Mouse (Mus musculus) MEL (cell line): ENCODE data around the gene Tex46. TPM values are rescaled to one million over a fixed set of nuclear protein-coding genes. Genes with fewer than 3 reads are reported as not detected.

Experiments
- DNase-seq: peaks from one replicate; pipeline ENCODE4 v3.0.0; 2011; ENCODE audit warnings: low read depth, low spot score
- H3K27ac ChIP-seq: 2 replicates; pipeline ENCODE4 v1.5.1; 2012; ENCODE audit warnings: low read depth, mild to moderate bottlenecking, control low read depth, low read length, moderate library complexity; ENCODE audit not compliant: control insufficient read depth
- H3K27me3 ChIP-seq, 2 experiments: fragments of 150-350 bp in 1 of 2; sonication (generic) in 1 of 2; 2 replicates each; pipeline ENCODE4 v1.6.1; 2012; ENCODE audit warnings: low read length in 2 of 2, mild to moderate bottlenecking in 2 of 2, improper control_type of control experiment in 1 of 2, moderate library complexity in 1 of 2; ENCODE audit not compliant: insufficient read depth in 2 of 2, control insufficient read depth in 1 of 2
- H3K36me3 ChIP-seq, 2 experiments: 2 replicates each; pipeline ENCODE4 v1.6.1; 2012 to 2014; ENCODE audit warnings: low read length in 2 of 2, improper control_type of control experiment in 1 of 2, inconsistent platforms in 1 of 2, mild to moderate bottlenecking in 1 of 2; ENCODE audit not compliant: insufficient read depth in 2 of 2, control insufficient read depth in 1 of 2
- H3K4me1 ChIP-seq, 2 experiments: fragments of 150-350 bp in 1 of 2; sonication (generic) in 1 of 2; 2 replicates each; pipeline ENCODE4 v1.6.1; 2012; ENCODE audit warnings: low read length in 2 of 2, improper control_type of control experiment in 1 of 2, mild to moderate bottlenecking in 1 of 2; ENCODE audit not compliant: insufficient read depth in 2 of 2, control insufficient read depth in 1 of 2
- H3K4me3 ChIP-seq, 2 experiments: fragments of 150-350 bp in 1 of 2; sonication (generic) in 1 of 2; 2 replicates each; pipeline ENCODE4 v1.5.1; 2012; ENCODE audit warnings: low read depth in 2 of 2, low read length in 2 of 2, mild to moderate bottlenecking in 2 of 2, moderate library complexity in 2 of 2, control low read depth in 1 of 2, improper control_type of control experiment in 1 of 2; ENCODE audit not compliant: control insufficient read depth in 1 of 2, insufficient read depth in 1 of 2
- H3K79me2 ChIP-seq: 2 replicates; pipeline ENCODE4 v1.6.1; 2012; ENCODE audit warnings: mild to moderate bottlenecking, low read length, moderate library complexity; ENCODE audit not compliant: control insufficient read depth, poor library complexity, insufficient read depth
- H3K9ac ChIP-seq: 2 replicates; pipeline ENCODE4 v1.6.1; 2012; ENCODE audit warnings: low read depth, mild to moderate bottlenecking, control low read depth, low read length, moderate library complexity; ENCODE audit not compliant: control insufficient read depth, poor library complexity, severe bottlenecking
- H3K9me3 ChIP-seq: fragments of 150-350 bp; sonication (generic); replicated peaks from 2 replicates; pipeline ENCODE4 v1.6.1; 2012; ENCODE audit warnings: mild to moderate bottlenecking, low read length, improper control_type of control experiment, moderate library complexity; ENCODE audit not compliant: insufficient read depth
- BHLHE40 ChIP-seq: IDR thresholded peaks from 2 replicates; pipeline ENCODE4 v1.6.1; 2012; ENCODE audit warnings: low read depth, mild to moderate bottlenecking, inconsistent platforms, low read length, improper control_type of control experiment, borderline replicate concordance
- CHD1 ChIP-seq: IDR thresholded peaks from 2 replicates; pipeline ENCODE4 v1.6.1; 2012; ENCODE audit warnings: low read depth, mild to moderate bottlenecking, inconsistent platforms, low read length, improper control_type of control experiment
- CTCF ChIP-seq, 3 experiments: IDR thresholded peaks in 2 of 3; conservative IDR thresholded peaks in 1 of 3; 2 replicates each; pipeline ENCODE4 v1.5.1; 2011 to 2012; ENCODE audit warnings: low read length in 3 of 3, low read depth in 2 of 3, mild to moderate bottlenecking in 2 of 3, improper control_type of control experiment in 1 of 3, inconsistent platforms in 1 of 3, mixed read lengths in 1 of 3, moderate library complexity in 1 of 3; ENCODE audit not compliant: control insufficient read depth in 1 of 3, insufficient read depth in 1 of 3, poor library complexity in 1 of 3, severe bottlenecking in 1 of 3
- EP300 ChIP-seq, 2 experiments: IDR thresholded peaks; 2 replicates each; pipeline ENCODE4 v1.6.1; 2011; ENCODE audit warnings: improper control_type of control experiment in 2 of 2, low read length in 2 of 2, low read depth in 1 of 2, mild to moderate bottlenecking in 1 of 2
- MAZ ChIP-seq: IDR thresholded peaks from 2 replicates; pipeline ENCODE4 v1.6.1; 2012; ENCODE audit warnings: low read depth, mild to moderate bottlenecking, inconsistent platforms, low read length, improper control_type of control experiment
- MYC ChIP-seq: IDR thresholded peaks from 2 replicates; pipeline ENCODE4 v1.6.1; 2011; ENCODE audit warnings: low read depth, mild to moderate bottlenecking, low read length, improper control_type of control experiment, moderate library complexity
- NRF1 ChIP-seq: IDR thresholded peaks from 2 replicates; pipeline ENCODE4 v1.6.1; 2014; ENCODE audit warnings: low read depth, mild to moderate bottlenecking, inconsistent platforms, low read length, improper control_type of control experiment, moderate library complexity; ENCODE audit not compliant: poor library complexity, insufficient read depth, severe bottlenecking
- POLR2AphosphoS2 ChIP-seq: IDR thresholded peaks from 2 replicates; pipeline ENCODE4 v1.6.1; 2011; ENCODE audit warnings: low read length, improper control_type of control experiment
- POLR2AphosphoS5 ChIP-seq: IDR thresholded peaks from 2 replicates; pipeline ENCODE4 v1.6.1; 2012; ENCODE audit warnings: low read depth, borderline replicate concordance, mild to moderate bottlenecking, inconsistent platforms, low read length, moderate library complexity, mixed read lengths
- RAD21 ChIP-seq: IDR thresholded peaks from 2 replicates; pipeline ENCODE4 v1.6.1; 2011; ENCODE audit warnings: mild to moderate bottlenecking, low read depth, low read length, improper control_type of control experiment
- SMC3 ChIP-seq: IDR thresholded peaks from 2 replicates; pipeline ENCODE4 v1.6.1; 2011; ENCODE audit warnings: low read depth, low read length, improper control_type of control experiment
- TCF12 ChIP-seq: IDR thresholded peaks from 2 replicates; pipeline ENCODE4 v1.6.1; 2014; ENCODE audit warnings: low read depth, mild to moderate bottlenecking, inconsistent platforms, low read length, improper control_type of control experiment, moderate library complexity
- USF1 ChIP-seq: IDR thresholded peaks from 2 replicates; pipeline ENCODE4 v1.6.1; 2014; ENCODE audit warnings: low read depth, mild to moderate bottlenecking, inconsistent platforms, low read length, improper control_type of control experiment, moderate library complexity
- ZKSCAN1 ChIP-seq: IDR thresholded peaks from 2 replicates; pipeline ENCODE4 v1.6.1; 2012; ENCODE audit warnings: low read depth, mild to moderate bottlenecking, inconsistent platforms, low read length, improper control_type of control experiment, moderate library complexity
- ZMIZ1 ChIP-seq: IDR thresholded peaks from 2 replicates; pipeline ENCODE4 v1.6.1; 2012; ENCODE audit warnings: low read depth, mild to moderate bottlenecking, inconsistent platforms, low read length, improper control_type of control experiment, moderate library complexity
- polyA plus RNA-seq, 2 experiments: library from polyadenylated mRNA; stranded (reverse) in 1 of 2; unstranded in 1 of 2; fragments of >175 nt in 1 of 2; fragments of >200 nt in 1 of 2; gene quantifications; 2 replicates each; pipeline versions ENCODE4 v1.2.1 to v1.2.4; 2012; ENCODE audit warnings: low replicate concordance in 2 of 2, low read depth in 1 of 2; ENCODE audit not compliant: insufficient read length in 2 of 2, insufficient read depth in 1 of 2, missing spikeins in 1 of 2
- total RNA-seq: library from RNA; depleted of rRNA; stranded (reverse); fragments of 300-350 nt; gene quantifications from 2 replicates; pipeline ENCODE4 v1.2.3, GENCODE M21; 2012

The Tex46 gene
- total and polyA plus RNA-seq, 3 experiments = not detected

DNA sequence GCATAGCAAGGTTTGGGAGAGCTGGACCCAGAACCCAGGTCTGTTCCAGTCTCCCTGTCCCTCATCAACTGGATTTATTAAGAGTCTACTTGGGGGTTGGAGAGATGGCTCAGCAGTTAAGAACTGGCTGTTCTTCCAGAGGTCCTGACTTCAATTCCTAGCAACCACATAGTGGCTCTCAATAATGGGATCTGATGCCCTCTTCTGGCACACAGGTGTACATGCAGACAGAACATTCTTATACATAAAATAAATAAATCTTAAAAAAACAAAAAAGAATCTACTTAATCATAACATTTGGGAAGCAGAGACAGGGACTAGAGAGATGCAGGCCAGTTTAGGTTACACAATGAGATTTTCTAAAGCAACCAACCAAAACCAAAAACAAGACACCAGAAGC, 25.8 kb downstream of the Tex46 start:
- no peak overlapping the region for H3K4me3 ChIP-seq
- H3K9me3 ChIP-seq = no peaks in the 10 kb centered on the region
- H3K4me1 ChIP-seq = no peaks in the 10 kb centered on the region
- no peak overlapping the region for H3K27ac ChIP-seq
- no peak for DNase-seq
- no peaks in the 10 kb centered on the region for H3K36me3 ChIP-seq
- no peaks in the 10 kb centered on the region for H3K79me2 ChIP-seq
- TF ChIP-seq ZMIZ1 (no peak), POLR2AphosphoS5 (no peak), NRF1 (no peak), ZKSCAN1 (no peak), EP300 (IDR thresholded peaks at IDR 0.05; ENCODE audit: low read depth in 1 of 2, low read length in 2 of 2) (no peak), SMC3 (0 out of 2 replicates have a peak, but pooled peaks have one; percentile 16), TCF12 (no peak), CHD1 (no peak), CTCF (IDR thresholded peaks at IDR 0.05 in 2 of 3, conservative IDR thresholded peaks at IDR 0.05 in 1 of 3; ENCODE audit: control insufficient read depth in 1 of 3, insufficient read depth in 1 of 3, low read depth in 2 of 3, low read length in 3 of 3, poor library complexity in 1 of 3, severe bottlenecking in 1 of 3) (peak in 1 of 3 experiments; percentile 28; a peak in 1 of 6 replicates), RAD21 (peak; percentile 1; the same call in 1 of the 2 replicates)
- TF ChIP-seq, all 39 proteins: peak for 3
- peaks cover 0 to 4% of the 10 kb centered on the region in 2 experiments; a peak in 3 of 4 replicates for H3K27me3 ChIP-seq
- no peak overlapping the region for H3K9ac ChIP-seq

- Histone ChIP-seq H3K4me3 (no peak overlapping the region), H3K4me1 (no peaks in the 10 kb centered on the region), H3K9ac (no peak overlapping the region), H3K9me3 (no peaks in the 10 kb centered on the region), H3K27me3 (peaks cover 0 to 4% of the 10 kb centered on the region in 2 experiments; a peak in 3 of 4 replicates), H3K79me2 (no peaks in the 10 kb centered on the region), H3K27ac (no peak overlapping the region), H3K36me3 (no peaks in the 10 kb centered on the region)
- no peak for TF ChIP-seq USF1
- no peak for TF ChIP-seq CTCF (IDR thresholded peaks at IDR 0.05 in 2 of 3, conservative IDR thresholded peaks at IDR 0.05 in 1 of 3; ENCODE audit: control insufficient read depth in 1 of 3, insufficient read depth in 1 of 3, low read depth in 2 of 3, low read length in 3 of 3, poor library complexity in 1 of 3, severe bottlenecking in 1 of 3)
- TF ChIP-seq POLR2AphosphoS2 = no peak
- no peak for TF ChIP-seq MYC
- no peak for TF ChIP-seq BHLHE40
- no peak for TF ChIP-seq MAZ
- DNase-seq = no peak
Measured at GRCm38 (mm10) chr4:136636511-136636910, 26.3 kb downstream of the Tex46 start.
